Mouse (Mus musculus) left cerebral cortex, postnatal 14 days (tissue): ENCODE data around the gene Uhrf1. TPM values are rescaled to one million over a fixed set of nuclear protein-coding genes. Genes with fewer than 3 reads are reported as not detected.

Source experiments
- DNase-seq, 2 experiments: peaks; one replicate each; pipeline ENCODE4 v3.0.0; 2021 to 2022; ENCODE audit warnings: low spot score in 2 of 2, mixed read lengths in 1 of 2
- intact Hi-C: fragments of 180-260 bp; cut with DNase I; formaldehyde crosslinking; loops from one replicate; pipeline ENCODE4 v1.15.1; 2025
- total RNA-seq, 2 experiments: library from RNA; stranded (reverse); gene quantifications; 2 replicates each; pipeline ENCODE4 v1.2.3; 2021

Gene Uhrf1
- total RNA-seq, 2 experiments from 2014 or later: 2.1 to 2.8 TPM

DNA sequence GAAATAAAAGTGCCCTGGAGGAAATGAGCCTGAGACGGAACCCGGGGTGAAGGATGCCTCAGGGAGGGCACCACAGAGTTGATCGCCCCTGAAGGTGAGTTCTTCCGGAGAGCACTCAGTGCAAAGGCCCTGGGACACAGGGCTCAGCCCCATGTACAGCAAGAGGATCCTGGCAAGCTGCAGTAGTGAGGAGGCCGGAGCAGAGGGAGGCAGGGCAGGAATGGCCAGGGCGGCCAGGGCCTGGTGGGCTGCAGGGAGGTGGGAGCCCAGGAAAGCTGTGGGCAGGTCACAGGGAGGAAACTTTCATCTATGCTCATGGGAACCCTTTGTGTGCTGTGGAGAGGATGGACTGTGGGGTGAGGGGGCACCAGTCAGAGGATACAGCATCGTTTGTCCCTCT is 29.6 kb upstream of the Uhrf1 start:
- intact Hi-C loops: no loop called here
- no peak for DNase-seq

DNA sequence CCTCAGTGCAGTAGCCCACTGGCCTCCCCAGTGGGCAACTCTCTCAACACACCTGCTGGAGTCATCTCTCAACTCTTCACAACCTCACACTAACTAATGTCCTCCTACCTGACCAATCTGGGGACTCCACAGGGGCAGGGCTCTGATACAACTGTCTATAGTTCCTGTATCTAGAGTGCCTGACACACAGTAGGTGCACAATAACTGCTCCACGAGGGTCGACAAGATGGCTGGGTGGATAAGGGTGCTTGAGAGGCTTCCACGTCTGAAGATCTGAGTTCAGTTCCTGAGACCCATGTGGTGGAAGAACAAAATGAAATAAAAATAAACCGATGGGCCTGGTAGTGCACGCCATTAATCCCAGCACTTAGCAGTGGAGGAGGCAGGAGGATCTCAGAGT is 29.1 kb upstream of the Uhrf1 start:
- intact Hi-C loops: no loop called here
- no peak for DNase-seq

DNA sequence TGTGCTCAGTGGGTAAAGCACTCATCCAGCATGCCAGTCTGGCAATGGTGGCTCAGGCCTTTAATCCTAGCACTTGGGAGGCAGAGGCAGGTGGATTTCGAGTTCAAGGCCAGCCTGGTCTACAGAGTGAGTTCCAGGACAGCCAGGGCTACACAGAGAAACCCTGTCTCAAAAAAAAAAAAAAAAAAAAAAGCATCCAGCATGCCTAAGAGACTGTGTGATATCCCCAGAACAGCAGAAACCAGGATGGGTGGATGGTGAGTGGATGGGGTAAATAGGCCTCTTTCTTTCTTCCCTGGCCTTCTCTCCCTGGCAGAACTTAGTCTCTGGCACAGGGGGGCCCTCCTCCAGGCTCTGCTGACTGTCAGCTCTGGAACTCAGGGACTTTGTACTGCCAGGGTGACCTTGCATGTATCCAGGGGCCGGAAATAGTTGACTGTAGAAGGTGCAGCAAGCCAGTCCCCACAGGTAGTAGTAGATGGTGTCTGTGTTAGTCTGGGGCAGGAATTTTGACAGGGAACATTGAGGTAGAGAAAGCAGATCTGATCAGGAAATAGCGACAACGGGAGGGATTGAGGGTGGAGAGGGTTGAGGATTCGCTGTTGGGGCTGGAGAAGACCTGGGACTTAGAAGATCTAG is 27.2 kb upstream of the Uhrf1 start:
- DNase-seq: no peak
- intact Hi-C loops: no loop called here

DNA sequence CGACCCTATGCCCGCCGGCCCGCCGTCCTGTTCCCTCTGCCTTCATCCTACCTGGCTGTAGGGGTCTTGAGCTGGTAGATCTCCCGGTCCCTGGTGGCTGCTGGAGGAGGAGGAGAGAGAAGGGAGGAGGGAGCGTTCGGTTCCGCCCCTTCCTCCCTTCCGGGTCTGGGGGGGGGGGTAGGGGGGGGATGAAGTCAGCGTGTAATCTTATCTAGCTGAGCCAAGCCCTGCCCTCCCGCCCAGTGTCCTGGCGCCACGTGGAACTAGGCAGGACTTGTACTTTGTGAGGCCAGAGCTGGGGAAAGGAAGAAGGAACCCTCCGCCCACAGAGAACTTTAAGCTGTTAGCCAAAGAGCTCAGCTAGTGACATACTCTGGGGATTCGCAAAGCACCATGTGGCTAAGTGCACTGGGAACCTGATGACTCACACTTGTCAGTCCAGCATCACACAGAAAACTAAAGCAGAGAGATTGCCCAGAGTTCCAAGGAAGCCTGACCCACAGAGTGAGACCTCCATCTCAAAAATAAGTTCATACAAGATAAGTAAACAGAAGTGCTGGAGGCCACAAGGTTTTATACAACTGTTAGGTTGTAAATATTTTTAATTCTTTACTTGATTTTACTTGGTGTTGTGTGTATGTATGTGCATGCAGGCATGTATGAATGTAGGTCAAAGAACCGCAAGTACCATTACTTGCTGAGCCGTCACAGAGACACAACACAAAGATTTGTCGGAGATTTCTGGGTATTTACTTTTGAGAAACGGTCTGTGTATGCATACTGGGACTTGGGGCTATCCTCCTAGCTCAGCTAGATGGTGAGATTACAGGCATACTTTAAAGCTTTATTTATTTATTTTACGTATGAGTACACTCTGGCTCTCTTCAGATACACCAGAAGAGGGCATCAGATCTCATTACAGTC is 26.2 kb upstream of the Uhrf1 start, which contains the start of gene Ticam1:
Gene Ticam1 (minus strand): TSS at position 144 of the 924 bp plus-strand sequence.
- DNase-seq: peak; percentile 76 to 80
- intact Hi-C loops: no loop called here

DNA sequence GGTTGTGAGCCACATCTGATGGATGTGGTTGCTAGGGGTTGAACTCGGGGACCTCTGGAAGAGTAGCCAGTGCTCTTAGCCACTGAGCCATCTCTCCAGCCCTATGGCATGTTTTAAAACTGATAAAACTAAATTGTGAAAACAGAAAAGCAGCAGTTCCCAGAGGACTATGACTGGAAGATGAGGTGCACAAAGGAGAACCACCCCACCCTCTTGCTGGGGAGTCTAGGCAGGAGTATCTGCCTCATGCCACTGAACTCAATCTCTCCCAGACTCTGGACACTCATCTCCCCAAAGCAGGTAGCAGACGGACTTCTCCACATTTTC is 25.6 kb upstream of the Uhrf1 start:
- intact Hi-C loops: no loop called here
- DNase-seq: no peak

DNA sequence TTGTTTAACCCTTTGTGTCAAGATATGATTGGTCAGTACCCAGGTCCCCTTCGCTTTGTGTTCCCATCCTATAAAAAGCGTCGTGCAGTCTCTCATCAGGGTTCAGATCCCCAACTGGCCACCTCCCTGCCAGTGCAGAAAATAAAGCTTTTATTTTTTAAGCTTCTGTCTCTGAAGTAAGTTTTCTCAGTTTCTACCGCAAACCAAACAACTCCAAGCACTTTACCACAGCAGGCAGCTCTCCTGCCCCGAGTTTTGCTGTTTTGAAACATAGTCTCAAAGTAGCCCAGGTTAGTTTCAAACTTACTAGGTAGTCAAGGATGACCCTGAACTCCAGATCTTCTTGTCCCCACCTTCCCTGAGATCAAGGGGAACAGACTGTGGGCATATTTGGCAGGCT is 24.8 kb upstream of the Uhrf1 start:
- DNase-seq: no peak
- intact Hi-C loops: no loop called here

DNA sequence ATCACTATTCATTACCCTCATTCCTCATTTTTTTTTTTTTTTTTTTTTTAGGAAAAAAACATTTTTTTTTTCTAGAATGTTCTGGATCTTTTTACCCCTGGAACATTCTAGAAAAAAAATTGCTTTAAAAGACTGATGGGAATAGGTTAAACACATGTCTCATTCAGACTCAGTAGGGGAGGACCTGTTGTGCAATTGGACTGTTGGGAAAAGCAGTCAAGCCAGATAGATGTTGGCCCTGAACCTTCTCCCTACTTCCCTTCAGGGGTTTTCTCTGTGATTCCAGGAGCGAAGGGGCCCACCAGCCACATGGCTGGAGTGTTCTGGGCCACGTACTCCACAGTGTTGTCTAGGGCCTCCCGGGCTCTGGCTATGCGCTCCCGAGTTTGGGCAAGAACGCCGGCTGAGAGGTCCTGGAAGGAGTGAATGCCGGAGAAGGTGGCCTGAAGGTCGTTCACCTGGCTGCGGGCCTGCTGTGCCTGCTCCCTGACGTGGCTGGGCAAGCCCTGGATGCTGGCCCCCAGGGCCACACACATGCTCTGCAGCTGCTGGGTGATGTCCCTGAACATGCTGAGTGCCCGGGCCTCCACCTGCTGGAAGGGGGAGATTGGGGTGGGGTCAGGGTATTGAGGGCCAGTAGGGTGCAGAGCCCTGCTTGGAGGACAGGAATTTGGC is 23.5 kb upstream of the Uhrf1 start:
- intact Hi-C loops: no loop called here
- no peak for DNase-seq

DNA sequence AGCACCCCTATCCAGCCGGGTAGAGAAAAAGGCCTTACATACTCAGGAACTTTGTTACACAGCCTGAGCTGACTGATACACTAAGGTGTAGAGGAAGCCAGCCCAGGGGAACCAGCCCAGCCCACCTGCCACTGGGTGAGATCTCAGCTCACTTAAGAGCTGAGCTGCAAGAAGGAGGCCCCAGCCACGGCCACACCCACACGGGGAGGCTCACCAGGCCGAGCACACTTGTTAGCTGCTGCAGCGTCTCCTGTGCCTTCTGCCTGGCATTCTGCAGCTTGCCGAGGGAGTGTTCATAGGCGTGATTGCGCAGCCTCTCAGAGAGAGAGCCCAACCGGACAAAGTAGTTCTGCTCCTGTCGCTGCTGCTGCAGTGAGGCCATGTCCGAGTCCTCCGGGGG is 21.9 kb upstream of the Uhrf1 start:
- intact Hi-C loops: no loop called here
- DNase-seq: no peak

DNA sequence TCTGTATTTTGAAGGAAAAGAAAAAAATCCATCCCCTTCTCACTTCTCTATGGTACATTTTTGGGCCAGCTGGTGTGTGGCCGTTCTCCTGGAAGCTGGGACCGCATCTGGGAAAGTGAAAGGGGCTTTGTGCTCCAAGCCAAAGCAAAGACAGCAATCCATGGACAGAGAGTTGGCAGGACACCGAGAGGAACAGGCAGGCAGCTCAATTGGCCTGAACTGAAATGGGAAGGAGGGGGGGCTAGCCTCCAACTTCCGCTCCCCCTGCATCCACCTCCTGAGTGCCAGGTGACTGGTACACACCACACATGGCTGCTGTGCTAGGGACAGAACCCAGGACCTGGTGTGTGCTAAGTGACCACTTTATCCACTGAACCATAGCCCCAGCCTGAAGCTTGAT is 20.3 kb upstream of the Uhrf1 start:
- peak in 1 of 2 experiments; percentile 60 for DNase-seq
- intact Hi-C loops: no loop called here

DNA sequence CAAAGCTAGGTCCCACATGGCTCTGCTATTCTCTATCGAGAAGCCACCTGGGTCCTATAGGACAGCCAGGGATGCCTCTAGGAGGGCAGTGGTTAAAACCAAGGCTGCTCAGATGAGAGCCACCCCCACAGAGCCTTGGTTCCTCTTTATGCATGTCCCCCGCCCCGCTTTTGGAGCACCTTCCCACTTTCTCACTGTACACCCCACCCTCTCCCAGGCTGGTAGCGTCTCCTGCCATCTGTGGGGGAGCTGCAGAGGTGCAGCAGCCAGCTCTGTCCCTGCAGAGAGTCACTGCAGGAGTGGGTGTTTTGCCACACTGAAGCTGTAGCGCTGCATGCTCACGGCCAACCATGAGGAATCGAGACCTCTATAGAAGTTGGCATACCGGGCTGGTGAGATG is 19.8 kb upstream of the Uhrf1 start:
- intact Hi-C loops: no loop called here
- DNase-seq: peak; percentile 61 to 82

DNA sequence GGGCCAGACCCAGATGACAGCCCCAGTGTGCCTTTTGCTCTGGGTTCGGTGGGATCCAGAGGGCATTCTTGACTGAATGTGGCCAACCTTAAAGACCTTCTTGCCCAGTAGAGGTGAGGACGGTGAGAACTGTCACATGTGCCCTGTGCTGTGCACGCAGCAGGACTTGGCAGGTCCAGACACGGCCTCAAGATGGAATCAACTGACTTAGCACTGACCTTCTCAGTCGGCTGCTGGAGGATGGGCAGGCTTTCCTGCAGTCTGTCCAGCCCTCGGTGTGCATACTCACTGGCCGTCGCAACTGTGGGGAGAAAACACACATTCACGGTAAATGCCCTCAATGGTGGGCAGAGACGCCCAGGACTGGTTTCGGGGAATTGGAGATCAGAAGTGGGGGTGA is 17.1 kb upstream of the Uhrf1 start:
- no peak for DNase-seq
- intact Hi-C loops: no loop called here

DNA sequence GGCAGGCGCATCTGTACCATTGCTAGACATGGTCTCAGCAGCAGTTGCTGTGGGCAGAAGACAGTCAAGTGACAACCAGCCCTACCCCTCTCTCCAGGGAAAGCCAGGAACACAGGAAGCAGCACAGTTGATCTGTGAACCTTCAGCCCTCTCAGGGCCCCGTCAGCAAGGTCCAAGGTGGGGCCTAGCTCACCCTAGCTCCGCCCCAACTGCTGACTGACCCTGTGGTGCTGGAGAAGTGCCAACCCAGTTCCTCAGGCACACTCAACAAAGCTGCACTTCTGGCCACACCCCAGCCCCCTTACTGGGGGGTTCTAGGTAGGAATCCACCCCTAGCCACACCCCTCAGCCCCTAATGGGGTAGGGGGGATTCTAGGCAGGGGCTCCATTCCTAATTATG is 15.3 kb upstream of the Uhrf1 start:
- intact Hi-C loops: no loop called here
- DNase-seq: no peak

DNA sequence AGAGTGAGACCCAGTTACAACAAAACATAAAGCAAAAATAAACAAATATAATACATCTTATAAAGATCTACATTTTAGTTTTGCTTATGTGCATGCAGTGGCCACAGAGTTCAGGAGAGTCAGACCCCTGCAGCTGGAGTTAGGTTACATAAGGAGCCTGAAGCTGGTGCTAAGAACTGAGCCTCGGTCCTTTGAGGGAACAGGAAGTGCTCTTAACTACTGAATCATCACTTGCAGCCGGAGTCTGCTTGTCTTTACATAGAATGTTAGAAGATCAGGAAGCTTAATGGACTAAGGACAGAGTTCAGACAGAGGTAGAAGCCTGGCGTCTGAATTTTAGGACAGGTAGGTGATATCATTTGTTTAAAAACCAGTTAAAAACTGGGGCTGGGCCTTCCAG is 14.3 kb upstream of the Uhrf1 start:
- intact Hi-C loops: no loop called here
- no peak for DNase-seq

DNA sequence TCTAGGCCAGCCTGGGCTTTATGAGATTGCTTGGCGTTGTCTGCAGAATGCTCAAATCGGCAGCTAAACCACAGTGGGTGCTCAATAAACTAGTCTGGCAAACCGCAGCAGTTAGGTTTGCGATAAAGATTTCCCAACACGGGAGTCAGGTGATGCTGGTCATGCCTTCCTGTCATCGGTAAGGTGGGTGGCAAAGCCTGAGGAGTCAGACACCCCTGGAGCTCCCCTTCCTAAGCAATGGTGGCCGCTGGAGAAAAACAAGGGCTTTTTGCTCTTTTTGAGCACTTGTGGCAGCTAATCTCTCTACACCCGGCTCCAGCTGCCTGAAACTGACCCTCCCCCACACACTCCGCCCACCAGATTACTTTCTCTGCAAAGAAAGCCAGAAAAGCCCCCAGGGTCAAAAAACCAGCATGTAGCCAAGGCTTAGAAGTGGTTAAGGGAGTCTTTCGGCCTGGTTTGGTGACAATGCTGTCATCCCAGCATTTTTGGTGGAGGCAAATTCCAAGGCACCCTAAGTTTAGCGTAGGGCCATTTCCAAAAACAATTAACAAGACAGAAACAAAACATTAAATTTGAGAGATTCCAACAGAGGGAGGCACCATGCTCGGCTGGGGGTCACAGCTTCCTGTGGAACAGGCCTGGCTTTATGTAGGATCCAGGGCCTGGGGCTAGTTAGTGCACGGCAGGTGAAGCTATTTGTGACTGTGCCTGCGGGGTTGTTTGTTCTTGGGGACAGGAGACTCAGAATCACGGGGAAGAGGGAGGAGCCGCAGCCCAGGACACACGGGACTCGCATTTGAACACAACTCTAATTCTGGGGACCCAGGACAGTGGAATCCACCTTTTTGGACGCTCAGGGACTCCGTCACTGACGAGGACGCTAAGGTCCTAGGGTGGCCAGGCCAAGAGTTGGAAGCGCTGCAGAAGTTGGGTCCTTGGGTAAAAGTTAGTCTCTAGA is 13.5 kb upstream of the Uhrf1 start:
- no peak for DNase-seq

DNA sequence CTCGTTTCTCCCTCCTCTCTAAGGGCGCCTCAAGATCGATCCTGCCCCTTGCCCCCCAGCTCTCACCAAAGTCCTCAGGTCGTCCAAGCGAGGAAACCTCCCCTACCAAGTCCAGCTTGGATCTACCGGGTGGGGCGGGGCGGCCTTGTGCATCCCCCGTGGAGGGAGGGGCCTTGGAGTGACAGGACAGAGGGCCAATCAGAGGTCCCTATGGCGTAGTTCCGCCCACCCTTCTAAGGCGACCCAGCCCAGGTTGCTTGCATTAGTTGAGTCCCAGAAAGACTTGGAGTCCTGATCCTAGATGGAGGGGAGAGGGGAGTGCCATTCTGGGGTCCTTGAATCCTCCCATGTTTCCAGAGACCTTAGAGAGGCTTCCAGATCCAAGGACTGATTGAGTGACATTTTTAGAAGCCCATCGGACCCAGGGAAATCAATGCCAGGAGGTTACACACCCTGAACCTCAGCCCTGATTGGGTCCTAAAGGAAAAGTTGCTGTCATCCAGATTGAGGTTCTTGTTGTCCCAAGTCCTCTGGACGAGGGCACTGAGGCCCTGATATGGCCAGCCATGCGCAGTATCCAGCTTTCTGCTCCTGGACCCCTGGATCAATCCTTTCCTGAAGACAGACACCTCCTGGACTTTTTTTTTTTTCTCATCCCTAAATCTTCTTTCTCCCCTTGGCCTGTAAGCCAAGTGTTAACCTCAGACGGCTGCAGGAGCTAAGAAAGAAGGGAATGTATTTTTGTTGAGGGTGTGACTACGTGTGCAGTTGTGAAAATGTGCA is 12.5 kb upstream of the Uhrf1 start:
- intact Hi-C loops: no loop called here
- peak; percentile 42 to 74 for DNase-seq

More for the DNA sequence above, 13.5 kb upstream of the Uhrf1 start:
- intact Hi-C loops: no loop called here

DNA sequence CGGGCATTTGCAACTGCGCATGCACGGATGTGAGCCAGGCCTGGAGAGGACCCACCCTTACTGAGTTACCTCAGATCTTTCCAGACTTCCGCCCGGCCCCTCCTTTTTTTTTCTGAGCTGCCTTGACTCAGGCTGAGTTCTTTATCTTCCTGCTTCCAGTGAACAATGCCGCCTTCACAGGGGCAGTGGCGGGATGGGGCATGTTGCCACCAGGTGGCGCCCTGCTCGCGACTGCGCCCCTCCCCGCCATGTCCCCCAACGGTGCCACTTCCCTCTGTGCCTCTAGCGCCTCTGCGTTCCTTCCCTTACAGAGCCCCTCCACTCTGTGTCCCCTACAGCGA is 12.0 kb upstream of the Uhrf1 start:
- DNase-seq: peak; percentile 76 to 86
- intact Hi-C loops: no loop called here

DNA sequence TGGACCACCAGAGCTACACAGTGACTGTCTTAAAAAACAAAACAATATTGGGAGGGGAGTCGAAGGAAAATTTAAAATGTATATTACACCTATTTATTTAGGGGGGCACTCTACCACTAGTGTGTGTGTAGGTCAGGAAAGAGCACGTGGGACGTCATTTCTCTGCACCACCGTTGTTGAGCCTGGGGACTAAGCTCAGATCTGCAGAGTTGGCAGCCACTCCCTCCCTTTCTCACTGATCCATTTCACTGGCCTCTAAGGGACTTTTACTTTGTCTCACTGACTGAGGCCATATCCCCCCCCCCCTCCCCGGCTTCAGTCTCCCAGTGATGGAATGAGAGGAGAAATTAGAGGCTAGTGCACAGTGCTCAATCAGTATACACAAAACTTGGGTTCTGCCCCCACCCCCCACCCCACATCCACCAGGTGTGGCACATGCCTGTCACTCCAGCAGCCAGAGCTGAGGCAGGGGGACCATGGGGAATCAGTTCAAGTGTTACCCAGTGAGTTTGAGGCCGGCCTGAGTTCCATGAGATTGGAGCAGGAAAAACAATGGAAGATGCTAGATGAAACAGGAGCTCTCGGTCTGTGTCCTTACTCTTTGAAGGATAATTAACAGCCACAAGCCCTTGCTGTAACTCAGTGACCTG is 11.2 kb upstream of the Uhrf1 start:
- intact Hi-C loops: no loop called here
- no peak for DNase-seq

DNA sequence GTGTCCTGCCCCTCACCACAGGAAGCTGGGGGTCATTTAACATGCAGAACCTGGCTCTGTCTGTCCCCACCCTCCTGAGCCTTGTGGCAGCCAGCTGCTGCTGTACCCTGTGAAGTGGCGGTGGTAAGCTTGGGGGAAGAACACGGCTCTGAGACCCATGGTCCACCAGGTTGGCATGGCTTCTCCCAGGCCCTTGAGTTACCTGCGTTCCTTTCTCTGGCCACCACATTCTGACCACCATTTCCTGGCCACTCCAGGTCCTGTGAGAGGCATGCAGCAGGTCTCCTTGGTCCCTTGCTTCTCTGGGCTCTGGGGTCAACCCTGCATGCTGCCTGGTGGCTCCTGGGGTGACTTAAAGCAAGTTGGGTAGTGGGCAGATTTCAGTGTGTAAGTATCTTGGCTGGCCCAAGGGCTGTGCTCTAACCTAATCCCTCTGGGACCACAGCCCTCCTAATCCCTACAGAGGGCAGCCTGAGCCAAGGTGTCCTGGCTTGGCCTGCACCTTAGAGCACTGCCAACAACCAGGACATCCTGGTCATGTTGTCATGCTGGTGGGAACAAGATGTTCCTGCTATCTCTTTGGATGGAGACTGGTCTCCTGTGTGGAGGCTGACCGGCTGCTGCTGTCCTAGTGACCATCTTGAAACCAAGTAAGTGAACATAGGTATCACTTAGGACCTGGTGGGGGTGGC is 10.4 kb upstream of the Uhrf1 start, which contains the start of gene Plin3:
Gene Plin3 (minus strand): TSS at position 343 of the 692 bp plus-strand sequence.
- intact Hi-C loops: no loop called here
- no peak for DNase-seq
